Mouse (Mus musculus) stomach, embryonic 16.5 days (tissue): ENCODE results near the gene Atxn1. TPM values are rescaled to one million over a fixed set of nuclear protein-coding genes. Genes with fewer than 3 reads are reported as not detected.

ENCODE experiments used
- ATAC-seq: fragments of 200-750 bp; cut with Nextera tagmentation; 2 replicates; pipeline ENCODE4 v1.8.0; 2017; ENCODE audit warnings: moderate number of reproducible peaks, moderate TSS enrichment; ENCODE audit not compliant: insufficient read depth, low FRiP score
- H3K27ac ChIP-seq: fragments of 300-500 bp; sonication (generic); 2 replicates; pipeline ENCODE4 v1.5.1; 2014; ENCODE audit warnings: low read length
- H3K27me3 ChIP-seq: fragments of 300-500 bp; sonication (generic); 2 replicates; pipeline ENCODE4 v1.6.1; 2014; ENCODE audit warnings: low read length, control low read depth, mixed read lengths; ENCODE audit not compliant: control insufficient read depth, insufficient read depth
- H3K36me3 ChIP-seq: fragments of 300-500 bp; sonication (generic); 2 replicates; pipeline ENCODE4 v1.6.1; 2014; ENCODE audit warnings: low read length; ENCODE audit not compliant: control insufficient read depth, insufficient read depth
- H3K4me1 ChIP-seq: fragments of 300-500 bp; sonication (generic); 2 replicates; pipeline ENCODE4 v1.6.1; 2014; ENCODE audit warnings: low read length, control low read depth, mixed read lengths; ENCODE audit not compliant: control insufficient read depth, insufficient read depth
- H3K4me2 ChIP-seq: fragments of 300-500 bp; sonication (generic); 2 replicates; pipeline ENCODE4 v1.6.1; 2014; ENCODE audit warnings: low read depth, low read length, mixed read lengths
- H3K4me3 ChIP-seq: fragments of 300-500 bp; sonication (generic); replicated peaks from 2 replicates; pipeline ENCODE4 v1.5.1; 2014; ENCODE audit warnings: mild to moderate bottlenecking, low read length
- H3K9ac ChIP-seq: fragments of 300-500 bp; sonication (generic); 2 replicates; pipeline ENCODE4 v1.6.1; 2014; ENCODE audit warnings: low read length
- H3K9me3 ChIP-seq: fragments of 300-500 bp; sonication (generic); replicated peaks from 2 replicates; pipeline ENCODE4 v1.6.1; 2016; ENCODE audit warnings: low read length, control low read depth; ENCODE audit not compliant: control insufficient read depth
- WGBS: fragments of 180-500 bp; shearing (Covaris S2); extraction: QIAGEN DNeasy Blood & Tissue Kit; methylation state at CpG from one replicate; pipeline ENCODE4 v1.1.7; 2014; 5-methylcytosine and 5-hydroxymethylcytosine counted together
- polyA plus RNA-seq: library from polyadenylated mRNA; unstranded; fragments of >200 nt; fragmentation: Nextera tagmentation; extraction: Ambion mirVana; gene quantifications from 2 replicates; pipeline ENCODE4 v1.2.1, GENCODE M21; 2015

Gene Atxn1
- polyA plus RNA-seq, 1 experiment from 2014 or later, result 7.8 TPM

DNA sequence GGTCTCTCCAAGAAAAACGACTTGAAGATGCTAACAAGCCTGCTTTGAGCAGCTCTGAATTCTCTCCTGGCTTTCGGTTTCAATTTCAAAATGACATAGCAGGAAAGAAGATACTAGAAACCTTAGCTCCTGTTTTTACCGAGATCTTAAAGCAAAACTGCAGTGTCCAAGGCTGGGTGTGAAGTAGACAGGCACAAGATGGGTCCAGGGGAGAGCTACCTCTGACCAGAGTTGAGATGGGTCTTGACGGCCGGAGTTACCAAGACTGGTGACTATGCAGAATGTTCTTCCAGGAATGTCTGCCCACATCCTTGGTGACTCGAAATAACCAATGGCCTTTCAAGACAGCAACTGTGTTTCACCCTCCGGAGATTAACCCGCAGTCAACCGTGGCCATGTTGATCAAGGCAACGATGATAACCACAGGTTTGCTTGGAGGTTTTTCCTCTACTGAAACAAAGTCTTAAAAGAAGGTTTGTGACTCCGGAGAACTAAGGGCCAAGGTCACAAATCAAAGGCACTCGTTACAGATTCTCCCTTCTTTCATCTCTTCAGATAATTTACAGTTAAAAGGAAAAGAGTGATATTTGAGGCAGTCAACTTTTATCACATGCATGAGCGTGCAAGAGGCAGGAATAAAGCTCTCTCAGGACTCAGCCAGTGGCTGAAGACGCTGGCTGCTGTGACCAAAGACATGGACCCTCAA lies 92.6 kb downstream of the Atxn1 start:
- peak overlapping the region; percentile 35 for H3K4me2 ChIP-seq
- ATAC-seq, result no peak
- no peak overlapping the region; the same call in 1 of the 2 replicates for H3K27ac ChIP-seq

GRCm38 (mm10) chr13:45871554-45871953 lies 93.3 kb downstream of the Atxn1 start:
- no peak overlapping the region for H3K27ac ChIP-seq
- 0 out of 2 replicates have a peak overlapping the region, but pooled peaks have one; percentile 31 for H3K9ac ChIP-seq
- H3K27me3 ChIP-seq, result no peaks in the 10 kb centered on the region
- H3K36me3 ChIP-seq, result no peaks in the 10 kb centered on the region
- H3K4me3 ChIP-seq, result peak overlapping the region; percentile 2; the same call in 1 of the 2 replicates
- no peak for ATAC-seq
- H3K4me1 ChIP-seq, result 0 out of 2 replicates have a peak, but pooled peaks cover 5% of the 10 kb centered on the region
- 36% methylated on average over 7 of the region's 7 CpGs for whole genome bisulfite sequencing
- H3K4me2 ChIP-seq, result peak overlapping the region; percentile 35
- no peaks in the 10 kb centered on the region for H3K9me3 ChIP-seq

More for the DNA sequence above, 92.6 kb downstream of the Atxn1 start:
- WGBS, result 61% methylated on average over 14 of the region's 14 CpGs
- Histone ChIP-seq H3K9ac (0 out of 2 replicates have a peak overlapping the region, but pooled peaks have one; percentile 31), H3K9me3 (no peaks in the 10 kb centered on the region), H3K4me1 (0 out of 2 replicates have a peak, but pooled peaks cover 5% of the 10 kb centered on the region), H3K4me3 (peak overlapping the region; percentile 2; the same call in 1 of the 2 replicates), H3K36me3 (no peaks in the 10 kb centered on the region), H3K27me3 (no peaks in the 10 kb centered on the region)

DNA sequence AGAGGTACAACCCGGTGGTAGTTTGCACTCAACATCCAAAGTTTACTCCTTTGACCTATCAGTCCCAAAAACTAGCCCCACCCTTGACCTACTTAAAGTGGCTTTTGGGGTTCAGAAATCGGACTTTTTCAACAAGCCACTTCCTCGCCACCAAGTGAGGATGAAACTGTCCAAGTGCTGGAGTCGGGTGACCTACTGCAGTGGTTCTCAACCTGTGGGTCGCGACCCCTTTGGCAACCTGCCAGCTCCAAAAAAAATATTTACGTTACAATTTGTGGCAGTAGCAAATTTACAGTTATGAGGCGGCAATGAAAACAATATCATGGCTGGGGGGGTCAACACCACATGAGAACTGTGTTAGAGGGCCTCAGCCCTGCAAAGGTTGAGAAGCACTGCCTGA lies 95.9 kb downstream of the Atxn1 start:
- Histone ChIP-seq H3K27ac (no peak overlapping the region), H3K9ac (no peak overlapping the region), H3K9me3 (no peaks in the 10 kb centered on the region), H3K4me2 (no peak overlapping the region), H3K36me3 (no peaks in the 10 kb centered on the region), H3K4me1 (0 out of 2 replicates have a peak, but pooled peaks cover 5% of the 10 kb centered on the region), H3K4me3 (no peak overlapping the region), H3K27me3 (no peaks in the 10 kb centered on the region)
- WGBS, result 68% methylated on average over 8 of the region's 8 CpGs
- ATAC-seq, result no peak

- Histone ChIP-seq H3K27ac (no peak overlapping the region), H3K4me1 (no peaks in the 10 kb centered on the region), H3K9ac (no peak overlapping the region), H3K4me3 (no peak overlapping the region), H3K27me3 (no peaks in the 10 kb centered on the region), H3K4me2 (no peak overlapping the region), H3K9me3 (no peaks in the 10 kb centered on the region), H3K36me3 (no peaks in the 10 kb centered on the region)
- WGBS, result 49% methylated on average over 14 of the region's 14 CpGs
- ATAC-seq, result no peak
These were observed 97.5 kb downstream of the Atxn1 start for GRCm38 (mm10) chr13:45867273-45867672.

DNA sequence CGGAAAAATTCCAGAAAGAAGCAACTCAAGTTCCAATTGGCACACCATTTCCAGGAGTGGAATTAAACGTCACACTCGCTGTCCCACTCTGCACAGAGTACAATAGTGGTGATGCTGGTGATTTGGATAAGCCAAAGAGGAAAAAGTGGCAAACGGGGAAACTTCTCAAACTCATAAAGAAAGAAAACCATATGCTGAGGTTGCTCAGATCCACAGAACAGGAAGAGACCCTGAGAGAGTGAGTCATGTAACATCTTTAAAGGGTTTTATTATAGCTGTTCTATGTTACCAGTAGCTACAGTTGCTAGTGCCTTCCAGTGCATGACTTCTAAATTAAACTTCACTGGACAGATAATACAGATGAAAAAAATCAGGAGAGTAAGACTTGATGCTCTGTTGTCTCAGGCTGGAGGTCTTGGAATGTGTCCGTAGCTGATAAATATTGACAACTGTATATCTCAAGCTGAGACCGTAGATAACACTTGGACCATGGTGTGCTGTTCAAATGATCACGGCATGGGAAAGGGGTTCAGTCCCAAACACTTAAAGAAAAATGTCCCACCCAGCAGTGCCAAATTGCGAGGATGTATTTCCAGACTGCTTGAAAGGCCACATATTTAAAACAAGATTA lies 98.1 kb downstream of the Atxn1 start:
- Histone ChIP-seq H3K4me3 (no peak overlapping the region), H3K9me3 (no peaks in the 10 kb centered on the region), H3K36me3 (no peaks in the 10 kb centered on the region), H3K4me2 (no peak overlapping the region), H3K4me1 (no peaks in the 10 kb centered on the region), H3K27ac (no peak overlapping the region), H3K27me3 (no peaks in the 10 kb centered on the region), H3K9ac (no peak overlapping the region)
- WGBS, result 66% methylated on average over 8 of the region's 8 CpGs
- no peak for ATAC-seq

GRCm38 (mm10) chr13:45865620-45866019 lies 99.2 kb downstream of the Atxn1 start:
- no peaks in the 10 kb centered on the region for H3K27me3 ChIP-seq
- no peak for ATAC-seq
- 91% methylated on average over 10 of the region's 10 CpGs for WGBS
- no peak overlapping the region for H3K9ac ChIP-seq
- no peaks in the 10 kb centered on the region for H3K4me1 ChIP-seq
- H3K4me3 ChIP-seq, result no peak overlapping the region
- no peaks in the 10 kb centered on the region for H3K9me3 ChIP-seq
- H3K36me3 ChIP-seq, result no peaks in the 10 kb centered on the region
- H3K4me2 ChIP-seq, result no peak overlapping the region
- no peak overlapping the region for H3K27ac ChIP-seq

DNA sequence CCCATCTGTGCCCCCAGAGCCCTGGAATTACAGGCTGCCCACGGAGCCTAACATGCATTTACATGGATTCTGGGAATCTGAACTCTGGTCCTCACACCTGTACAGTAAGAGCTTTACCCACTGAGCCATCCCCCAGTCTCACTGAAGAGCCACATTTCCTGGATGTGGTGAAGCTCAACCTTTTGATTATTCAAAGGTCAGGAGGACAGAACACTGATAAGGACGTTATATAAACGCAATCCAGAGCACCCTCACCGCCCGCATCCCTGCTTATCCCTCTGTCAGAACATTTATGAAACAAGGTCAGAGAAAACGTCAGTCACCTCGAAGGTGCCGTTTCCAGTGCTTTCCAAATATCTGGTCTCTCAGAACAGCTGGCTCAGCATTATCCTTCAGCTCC lies 101.0 kb downstream of the Atxn1 start:
- Histone ChIP-seq H3K9me3 (no peaks in the 10 kb centered on the region), H3K4me3 (no peak overlapping the region), H3K4me2 (no peak overlapping the region), H3K27ac (no peak overlapping the region), H3K27me3 (no peaks in the 10 kb centered on the region), H3K9ac (no peak overlapping the region), H3K36me3 (no peaks in the 10 kb centered on the region), H3K4me1 (peaks cover 3% of the 10 kb centered on the region; the same call in 1 of the 2 replicates)
- no peak for ATAC-seq
- WGBS, result 61% methylated on average over 8 of the region's 8 CpGs

DNA sequence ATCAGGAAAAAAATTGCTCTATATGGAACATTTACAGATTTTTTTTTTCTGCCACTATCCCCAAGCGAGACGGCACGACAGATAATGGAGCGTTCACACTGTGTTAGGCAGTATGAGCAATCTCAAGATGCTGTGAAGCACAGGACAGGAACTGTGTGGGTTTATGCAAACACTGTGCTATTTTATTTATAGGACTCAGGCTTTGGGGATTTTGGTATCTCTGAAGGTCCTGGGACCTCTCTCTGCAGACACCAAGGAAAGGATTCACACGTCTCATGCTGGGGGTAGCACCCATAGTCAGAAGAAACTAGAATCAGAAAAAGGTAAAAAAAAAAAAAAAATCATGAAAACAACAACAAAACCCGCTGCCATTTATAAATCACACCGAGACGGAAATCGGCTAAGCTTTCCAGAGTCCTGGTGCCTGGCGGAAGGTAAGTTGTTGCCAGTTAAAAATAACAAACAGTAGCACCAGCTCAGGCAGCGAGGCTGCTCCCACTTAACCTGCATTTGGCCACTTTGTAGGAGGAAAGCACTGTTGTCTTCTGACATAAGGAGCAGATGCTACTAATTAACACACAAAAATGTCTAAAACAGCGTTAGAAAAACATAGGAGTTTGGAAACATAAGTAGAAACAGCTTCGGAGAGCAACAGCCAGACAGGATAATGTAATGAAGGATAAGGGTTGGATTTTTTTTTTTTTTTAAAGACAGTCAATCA lies 102.8 kb downstream of the Atxn1 start:
- Histone ChIP-seq H3K27ac (no peak overlapping the region), H3K36me3 (no peaks in the 10 kb centered on the region), H3K9me3 (no peaks in the 10 kb centered on the region), H3K9ac (no peak overlapping the region), H3K27me3 (no peaks in the 10 kb centered on the region), H3K4me2 (no peak overlapping the region), H3K4me3 (no peak overlapping the region), H3K4me1 (peaks cover 3% of the 10 kb centered on the region; the same call in 1 of the 2 replicates)
- WGBS, result 66% methylated on average over 13 of the region's 13 CpGs
- ATAC-seq, result no peak
